Mouse (Mus musculus): ENCODE results near the gene Fbxw24. TPM values are rescaled to one million over a fixed set of nuclear protein-coding genes. Genes with fewer than 3 reads are reported as not detected.
"Not testable (repeated sequence)": the region's sequence is repeated elsewhere in the genome, so short reads cannot be mapped to it uniquely, and the experiment has no call there.

Fbxw24 gene
- not detected in 2 replicates for polyA plus RNA-seq (2015; fragmentation: Nextera tagmentation; extraction: Ambion mirVana)

DNA sequence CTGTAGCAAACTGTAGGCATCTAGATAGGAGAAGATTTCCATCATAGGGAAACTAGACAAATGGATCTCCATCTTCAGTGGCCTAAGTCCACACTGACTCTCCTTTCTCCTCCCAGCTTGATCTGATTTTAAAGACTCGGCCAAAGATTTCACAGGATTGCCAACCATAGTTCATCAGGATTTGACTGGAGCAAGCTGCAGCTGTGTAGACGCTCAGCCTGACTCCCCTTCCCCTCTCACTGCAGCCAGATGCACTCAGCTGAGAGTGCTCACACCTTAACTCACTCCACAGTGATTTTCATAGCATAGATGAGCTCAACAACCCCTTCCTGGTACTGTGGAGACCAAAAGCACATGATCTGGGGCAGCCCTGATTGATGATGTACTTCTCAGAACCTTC, at the start of gene Fbxw24:
Fbxw24 (minus strand) TSS at position 101 of the 400 bp plus-strand sequence.
- not testable (repeated sequence) for H3K4me2 ChIP-seq (replicated peaks; ENCODE audit: low read depth); H3K4me1 ChIP-seq (replicated peaks; ENCODE audit: control insufficient read depth, insufficient read depth, low read length); H3K9me3 ChIP-seq (ENCODE audit: control insufficient read depth); H3K4me3 ChIP-seq (ENCODE audit: low read depth, low read length); H3K36me3 ChIP-seq (ENCODE audit: control insufficient read depth, insufficient read depth); H3K9ac ChIP-seq (ENCODE audit: low read depth, low read length); ATAC-seq; H3K27me3 ChIP-seq (replicated peaks; ENCODE audit: control insufficient read depth, insufficient read depth, low read length); H3K27ac ChIP-seq (ENCODE audit: low read depth, low read length)
- 72% methylated on average over 2 of the region's 2 CpGs for WGBS

DNA sequence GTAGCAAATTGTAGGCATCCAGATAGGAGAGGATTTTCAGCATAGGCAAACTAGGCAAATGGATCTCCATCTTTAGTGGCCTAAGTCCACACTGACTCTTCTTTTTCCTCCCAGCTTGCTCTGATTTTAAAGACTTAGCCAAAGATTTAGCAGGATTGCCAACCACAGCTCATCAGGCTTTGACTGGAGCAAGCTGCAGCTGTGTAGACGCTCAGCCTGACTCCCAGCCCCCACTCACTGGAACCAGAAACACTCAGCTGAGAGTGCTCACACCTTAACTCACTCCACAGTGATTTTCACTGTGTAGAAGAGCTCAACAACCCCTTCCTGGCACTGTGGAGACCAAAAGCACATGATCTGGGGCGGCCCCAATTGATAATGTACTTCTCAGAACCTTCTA, 38.7 kb upstream of the Fbxw24 start, which contains the start of gene Fbxw25:
Fbxw25 (minus strand) TSS at position 101 of the 400 bp plus-strand sequence.
- not testable (repeated sequence) for H3K4me2 ChIP-seq (replicated peaks; ENCODE audit: low read depth); H3K9me3 ChIP-seq (ENCODE audit: control insufficient read depth); H3K9ac ChIP-seq (ENCODE audit: low read depth, low read length); H3K4me1 ChIP-seq (replicated peaks; ENCODE audit: control insufficient read depth, insufficient read depth, low read length); ATAC-seq; H3K4me3 ChIP-seq (ENCODE audit: low read depth, low read length); H3K27me3 ChIP-seq (replicated peaks; ENCODE audit: control insufficient read depth, insufficient read depth, low read length); H3K27ac ChIP-seq (ENCODE audit: low read depth, low read length); H3K36me3 ChIP-seq (ENCODE audit: control insufficient read depth, insufficient read depth)
- 77% methylated on average over 2 of the region's 2 CpGs for WGBS

DNA sequence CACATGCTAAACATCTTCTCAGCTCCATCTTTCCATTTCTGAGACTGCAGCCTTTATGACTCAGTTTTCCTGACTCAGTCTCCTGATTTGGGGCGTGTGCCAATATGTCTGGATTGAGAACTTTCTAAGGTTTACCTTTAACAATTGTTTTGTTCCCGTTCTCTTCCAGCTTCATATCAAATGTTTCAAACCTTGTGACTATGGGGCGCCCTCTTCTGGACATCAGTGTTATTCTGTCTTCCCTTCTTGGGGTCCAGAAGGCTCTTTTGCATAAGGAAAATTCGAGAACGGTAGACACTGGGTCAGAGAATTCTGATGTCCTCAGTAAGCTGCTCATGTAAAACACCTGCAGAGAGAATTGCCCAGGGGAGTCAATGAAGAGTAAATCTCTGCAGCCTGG, 19.0 kb downstream of the Fbxw24 start:
- H3K9ac ChIP-seq (ENCODE audit: low read depth, low read length); H3K27me3 ChIP-seq (replicated peaks; ENCODE audit: control insufficient read depth, insufficient read depth, low read length); H3K9me3 ChIP-seq (ENCODE audit: control insufficient read depth); H3K4me2 ChIP-seq (replicated peaks; ENCODE audit: low read depth); H3K4me1 ChIP-seq (replicated peaks; ENCODE audit: control insufficient read depth, insufficient read depth, low read length); H3K27ac ChIP-seq (ENCODE audit: low read depth, low read length); ATAC-seq; H3K36me3 ChIP-seq (ENCODE audit: control insufficient read depth, insufficient read depth); H3K4me3 ChIP-seq (ENCODE audit: low read depth, low read length): not testable (repeated sequence)
- WGBS, result 29% methylated on average over 5 of the region's 5 CpGs
- TF ChIP-seq CTCF (IDR thresholded peaks at IDR 0.05; ENCODE audit: low read depth), result peak; percentile 56

DNA sequence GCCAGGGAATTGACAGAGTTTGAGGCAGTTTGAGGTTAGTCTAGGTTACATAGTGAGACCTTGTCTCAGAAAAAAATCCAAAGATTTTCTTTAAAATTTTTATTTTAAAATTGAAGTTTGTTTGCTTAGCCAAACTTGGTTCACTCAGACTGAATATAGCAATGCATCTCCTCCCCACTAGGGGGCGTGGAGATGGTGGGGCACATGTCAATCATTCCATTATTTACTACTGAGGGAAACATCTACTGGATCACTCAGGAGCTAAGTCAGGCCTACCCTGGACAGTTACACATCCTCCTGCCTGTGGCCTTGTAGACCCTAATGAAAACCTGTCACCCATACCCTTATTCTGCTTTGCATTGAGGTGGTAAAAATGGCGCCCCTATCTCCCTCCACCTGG, 23.7 kb downstream of the Fbxw24 start:
- ATAC-seq; H3K9me3 ChIP-seq (ENCODE audit: control insufficient read depth); H3K4me1 ChIP-seq (replicated peaks; ENCODE audit: control insufficient read depth, insufficient read depth, low read length); H3K27ac ChIP-seq (ENCODE audit: low read depth, low read length); H3K4me3 ChIP-seq (ENCODE audit: low read depth, low read length); H3K27me3 ChIP-seq (replicated peaks; ENCODE audit: control insufficient read depth, insufficient read depth, low read length); H3K4me2 ChIP-seq (replicated peaks; ENCODE audit: low read depth); H3K9ac ChIP-seq (ENCODE audit: low read depth, low read length); H3K36me3 ChIP-seq (ENCODE audit: control insufficient read depth, insufficient read depth): not testable (repeated sequence)
- peak; percentile 52 for TF ChIP-seq CTCF (IDR thresholded peaks at IDR 0.05; ENCODE audit: low read depth)
- whole genome bisulfite sequencing, result 53% methylated on average over 2 of the region's 2 CpGs

DNA sequence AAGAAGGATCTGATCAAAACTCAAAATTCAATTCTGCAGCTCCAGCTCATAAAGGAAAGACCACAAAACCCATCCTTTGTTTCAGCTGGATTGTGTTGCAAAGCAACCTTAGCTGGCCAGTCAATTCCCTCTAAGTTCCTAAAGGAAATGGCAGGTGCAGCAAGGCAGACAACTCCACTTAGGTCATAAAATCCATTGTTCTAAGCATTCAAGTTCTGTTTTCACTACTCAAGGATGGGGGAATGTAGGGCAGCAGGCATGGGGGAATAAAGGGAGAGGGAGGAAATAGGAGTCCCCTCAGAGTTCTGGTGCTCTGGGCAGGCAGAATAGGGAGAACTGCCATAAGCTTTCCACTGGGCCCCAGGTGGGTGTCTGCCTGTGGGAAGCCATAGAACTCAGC, 28.6 kb downstream of the Fbxw24 start:
- no peak for TF ChIP-seq CTCF (IDR thresholded peaks at IDR 0.05; ENCODE audit: low read depth)
- H3K27ac ChIP-seq (ENCODE audit: low read depth, low read length), result no peak overlapping the region
- H3K4me2 ChIP-seq (replicated peaks; ENCODE audit: low read depth), result no peak overlapping the region
- no peak overlapping the region for H3K4me3 ChIP-seq (ENCODE audit: low read depth, low read length)
- H3K27me3 ChIP-seq (replicated peaks; ENCODE audit: control insufficient read depth, insufficient read depth, low read length), result no peaks in the 10 kb centered on the region
- no peaks in the 10 kb centered on the region for H3K36me3 ChIP-seq (ENCODE audit: control insufficient read depth, insufficient read depth)
- no peaks in the 10 kb centered on the region for H3K9me3 ChIP-seq (ENCODE audit: control insufficient read depth)
- H3K9ac ChIP-seq (ENCODE audit: low read depth, low read length), result no peak overlapping the region
- no peaks in the 10 kb centered on the region for H3K4me1 ChIP-seq (replicated peaks; ENCODE audit: control insufficient read depth, insufficient read depth, low read length)
- no peak for ATAC-seq

DNA sequence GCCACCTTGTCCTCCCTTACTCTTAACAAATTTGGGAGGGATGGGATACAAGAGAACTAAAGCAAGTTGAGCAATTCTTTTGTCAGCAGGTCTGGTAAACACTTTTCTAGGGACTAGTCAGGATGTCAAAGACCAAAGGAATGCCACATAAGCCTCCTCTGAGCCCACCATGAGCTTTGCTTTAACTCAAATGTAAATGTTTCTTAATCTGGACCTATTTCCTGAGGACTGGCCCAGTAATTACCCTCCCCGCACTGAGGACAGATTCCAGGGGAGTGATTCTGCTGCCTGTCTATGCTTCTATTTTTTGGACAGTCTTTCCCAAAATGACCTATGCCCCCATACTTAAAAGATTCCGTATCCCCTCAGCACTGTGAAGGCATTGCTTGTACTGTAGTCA, 31.0 kb downstream of the Fbxw24 start:
- H3K4me2 ChIP-seq (replicated peaks; ENCODE audit: low read depth), result no peak overlapping the region
- WGBS, result 92% methylated on average over 2 of the region's 2 CpGs
- no peaks in the 10 kb centered on the region for H3K9me3 ChIP-seq (ENCODE audit: control insufficient read depth)
- H3K9ac ChIP-seq (ENCODE audit: low read depth, low read length), result no peak overlapping the region
- H3K4me1 ChIP-seq (replicated peaks; ENCODE audit: control insufficient read depth, insufficient read depth, low read length), result no peaks in the 10 kb centered on the region
- H3K4me3 ChIP-seq (ENCODE audit: low read depth, low read length), result no peak overlapping the region
- no peaks in the 10 kb centered on the region for H3K27me3 ChIP-seq (replicated peaks; ENCODE audit: control insufficient read depth, insufficient read depth, low read length)
- ATAC-seq, result no peak
- no peak overlapping the region for H3K27ac ChIP-seq (ENCODE audit: low read depth, low read length)
- H3K36me3 ChIP-seq (ENCODE audit: control insufficient read depth, insufficient read depth), result no peaks in the 10 kb centered on the region
- TF ChIP-seq CTCF (IDR thresholded peaks at IDR 0.05; ENCODE audit: low read depth), result no peak

DNA sequence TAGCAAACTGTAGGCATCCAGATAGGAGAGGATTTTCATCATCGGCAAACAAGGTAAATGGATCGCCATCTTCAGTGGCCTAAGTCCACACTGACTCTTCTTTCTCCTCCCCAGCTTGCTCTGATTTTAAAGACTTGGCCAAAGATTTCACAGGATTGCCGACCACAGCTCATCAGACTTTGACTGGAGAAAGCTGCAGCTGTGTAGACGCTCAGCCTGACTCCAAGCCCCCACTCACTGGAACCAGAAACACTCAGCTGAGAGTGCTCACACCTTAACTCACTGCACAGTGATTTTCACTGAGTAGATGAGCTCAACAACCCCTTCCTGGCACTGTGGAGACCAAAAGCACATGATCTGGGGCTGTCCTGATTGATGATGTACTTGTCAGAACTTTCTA, 57.7 kb downstream of the Fbxw24 start, which contains the start of gene Fbxw15:
Fbxw15 (minus strand) TSS at position 101 of the 400 bp plus-strand sequence.
- 82% methylated on average over 4 of the region's 4 CpGs for WGBS
- not testable (repeated sequence) for H3K36me3 ChIP-seq (ENCODE audit: control insufficient read depth, insufficient read depth); H3K9ac ChIP-seq (ENCODE audit: low read depth, low read length); H3K27ac ChIP-seq (ENCODE audit: low read depth, low read length); H3K9me3 ChIP-seq (ENCODE audit: control insufficient read depth); H3K4me3 ChIP-seq (ENCODE audit: low read depth, low read length); H3K27me3 ChIP-seq (replicated peaks; ENCODE audit: control insufficient read depth, insufficient read depth, low read length); ATAC-seq; H3K4me1 ChIP-seq (replicated peaks; ENCODE audit: control insufficient read depth, insufficient read depth, low read length); H3K4me2 ChIP-seq (replicated peaks; ENCODE audit: low read depth)
